Comparison of ENCODE assay signal across 21 mouse cellular contexts in genomic region chrX:38008756-38009155, GRCm38 (mm10). TPM values are rescaled to one million over a fixed set of nuclear protein-coding genes. Genes with fewer than 3 reads are reported as not detected.
"Had no signal": no experiment of that assay in that cellular context is flagged by ENCODE, and none has a peak within 500 bp of the region (broad histone marks: within the 10 kb centered on the region; RNA-seq: fewer than 3 reads in every experiment).

No protein-coding gene starts in this region.

- ATAC-seq: lung, postnatal 0 days; midbrain, embryonic 13.5 days had no signal

- H3K27ac ChIP-seq: limb, embryonic 13.5 days; liver, embryonic 14.5 days; midbrain, embryonic 13.5 days had no signal

- H3K4me2 ChIP-seq: limb, embryonic 13.5 days; midbrain, embryonic 13.5 days had no signal

- H3K27me3 ChIP-seq: limb, embryonic 13.5 days; midbrain, embryonic 13.5 days had no signal

- DNase-seq: kidney, adult 2 months; kidney, postnatal 25 days; lung, adult 18-20 months; lung, postnatal 36 days; right cerebral cortex, adult 18-20 months; right cerebral cortex, postnatal 25 days; thymus, adult 18-20 months; thymus, postnatal 14 days had no signal

- H3K36me3 ChIP-seq: limb, embryonic 13.5 days; midbrain, embryonic 13.5 days had no signal

- H3K4me3 ChIP-seq: limb, embryonic 13.5 days; midbrain, embryonic 13.5 days had no signal

- H3K4me1 ChIP-seq: limb, embryonic 13.5 days; midbrain, embryonic 13.5 days had no signal

- H3K9me3 ChIP-seq: limb, embryonic 13.5 days; midbrain, embryonic 13.5 days had no signal

- H3K9ac ChIP-seq: limb, embryonic 13.5 days; liver, embryonic 14.5 days; midbrain, embryonic 13.5 days had no signal

RNA-seq across cellular contexts. Expression of gene Btg1-ps1, which starts 9.9 kb away (rescaled TPM):
- total RNA-seq: layer of hippocampus, postnatal 25 days; left cerebral cortex, adult 8-10 months; left cerebral cortex, postnatal 25 days; liver, adult 2 months; megakaryocyte progenitor cell, adult 5-6 weeks; midbrain, postnatal 0 days had no signal
- polyA plus RNA-seq: kidney, adult 2 months; kidney, embryonic 16.5 days; limb, embryonic 13.5 days; liver, adult 2 months; liver, embryonic 14.5 days; lung, postnatal 0 days; midbrain, embryonic 13.5 days; midbrain, postnatal 0 days; neural tube, embryonic 14.5 days; small intestine, adult 2 months had no signal

RNA-seq across cellular contexts. Expression of gene Btg1-ps2, which starts 34.2 kb away (rescaled TPM):
- total RNA-seq: layer of hippocampus, postnatal 25 days; left cerebral cortex, adult 8-10 months; left cerebral cortex, postnatal 25 days; liver, adult 2 months; megakaryocyte progenitor cell, adult 5-6 weeks; midbrain, postnatal 0 days had no signal
- polyA plus RNA-seq: kidney, adult 2 months; kidney, embryonic 16.5 days; limb, embryonic 13.5 days; liver, adult 2 months; liver, embryonic 14.5 days; lung, postnatal 0 days; midbrain, embryonic 13.5 days; midbrain, postnatal 0 days; neural tube, embryonic 14.5 days; small intestine, adult 2 months had no signal

RNA-seq across cellular contexts. Expression of gene Rhox10, which starts 57.5 kb away (rescaled TPM):
- total RNA-seq: layer of hippocampus, postnatal 25 days; left cerebral cortex, adult 8-10 months; left cerebral cortex, postnatal 25 days; liver, adult 2 months; megakaryocyte progenitor cell, adult 5-6 weeks; midbrain, postnatal 0 days had no signal
- polyA plus RNA-seq: kidney, adult 2 months; kidney, embryonic 16.5 days; limb, embryonic 13.5 days; liver, adult 2 months; liver, embryonic 14.5 days; lung, postnatal 0 days; midbrain, embryonic 13.5 days; midbrain, postnatal 0 days; neural tube, embryonic 14.5 days; small intestine, adult 2 months had no signal
